Mouse (Mus musculus) C2C12 (cell line): ENCODE measurements around the gene St6gal1.

ENCODE experiments used
- CEBPB ChIP-seq: IDR thresholded peaks from one replicate; pipeline ENCODE4 v1.6.1; 2011; ENCODE audit warnings: low read depth, mild to moderate bottlenecking, control low read depth, moderate library complexity
- CTCF ChIP-seq: IDR thresholded peaks from one replicate; pipeline ENCODE4 v1.5.1; 2011; ENCODE audit not compliant: control insufficient read depth, insufficient read depth, insufficient read length
- FOSL1 ChIP-seq: IDR thresholded peaks from one replicate; pipeline ENCODE4 v1.8.0; 2011; ENCODE audit warnings: mild to moderate bottlenecking, low read length; ENCODE audit not compliant: poor library complexity, insufficient read depth, severe bottlenecking
- MAX ChIP-seq: IDR thresholded peaks from one replicate; pipeline ENCODE4 v1.6.1; 2011; ENCODE audit warnings: mild to moderate bottlenecking, control low read depth
- MYOG ChIP-seq: IDR thresholded peaks from one replicate; pipeline ENCODE4 v1.6.1; 2011; ENCODE audit not compliant: control insufficient read depth, insufficient read length; ENCODE audit errors: extremely low read depth
- USF1 ChIP-seq: IDR thresholded peaks from one replicate; pipeline ENCODE4 v1.6.1; 2011; ENCODE audit warnings: low read depth, mild to moderate bottlenecking, control low read depth, moderate library complexity

- no peak for TF ChIP-seq CEBPB
- TF ChIP-seq CTCF: no peak
- TF ChIP-seq USF1: no peak
- no peak for TF ChIP-seq MYOG
- TF ChIP-seq FOSL1: no peak
- TF ChIP-seq MAX: no peak
Measured at GRCm38 (mm10) chr16:23301762-23302161, 77.2 kb downstream of the St6gal1 start.
